Comparison of ENCODE assay signal across 9 mouse cellular contexts in genomic region chr1:42694290-42694664, GRCm38 (mm10). TPM values are rescaled to one million over a fixed set of nuclear protein-coding genes. Genes with fewer than 3 reads are reported as not detected.
DNase-seq lines count a peak whose midpoint lies in the region; ATAC-seq and TF ChIP-seq lines count a peak whose summit lies in the region.
"Had no signal": no experiment of that assay in that cellular context is flagged by ENCODE, and none has a peak within 500 bp of the region (broad histone marks: within the 10 kb centered on the region; RNA-seq: fewer than 3 reads in every experiment).

No protein-coding gene starts in this region.

- H3K9ac ChIP-seq in heart, embryonic 14.5 days (ENCODE audit: low read length): no peak overlapping the region; the same call in 1 of the 2 replicates
- no peak overlapping the region for H3K9ac ChIP-seq in intestine, embryonic 15.5 days
- H3K9ac ChIP-seq in limb, embryonic 15.5 days: 0 out of 2 replicates have a peak overlapping the region, but pooled peaks have one; percentile 1
- no peak overlapping the region for H3K9ac ChIP-seq in stomach, postnatal 0 days (ENCODE audit: low read length)

- peak overlapping the region; percentile 77 for H3K4me2 ChIP-seq in heart, embryonic 14.5 days (ENCODE audit: low read length)
- peak overlapping the region; percentile 59 for H3K4me2 ChIP-seq in intestine, embryonic 15.5 days (replicated peaks)
- H3K4me2 ChIP-seq in limb, embryonic 15.5 days: peak overlapping the region; percentile 64
- H3K4me2 ChIP-seq in stomach, postnatal 0 days (replicated peaks; ENCODE audit: low read depth): peak overlapping the region; percentile 52

- TF ChIP-seq CTCF in stomach, postnatal 0 days (IDR thresholded peaks at IDR 0.05; ENCODE audit: low read depth): no peak

- H3K27me3 ChIP-seq in heart, embryonic 14.5 days (ENCODE audit: control insufficient read depth, insufficient read depth, low read length): peaks cover 91% of the 10 kb centered on the region
- peaks cover 78% of the 10 kb centered on the region for H3K27me3 ChIP-seq in intestine, embryonic 15.5 days (replicated peaks)
- peaks cover 92% of the 10 kb centered on the region for H3K27me3 ChIP-seq in limb, embryonic 15.5 days
- peaks cover 34% of the 10 kb centered on the region for H3K27me3 ChIP-seq in stomach, postnatal 0 days (ENCODE audit: control insufficient read depth, insufficient read depth, low read length)
- H3K27me3 ChIP-seq: Patski had no signal

- peak overlapping the region; percentile 44 to 51 for H3K4me3 ChIP-seq in heart, embryonic 14.5 days (ENCODE audit: control insufficient read depth in 1 of 2, insufficient read depth in 1 of 2, low read depth in 1 of 2, low read length in 2 of 2)
- H3K4me3 ChIP-seq in intestine, embryonic 15.5 days (replicated peaks): peak overlapping the region; percentile 28
- peak overlapping the region; percentile 42 for H3K4me3 ChIP-seq in limb, embryonic 15.5 days
- peak overlapping the region; percentile 29 for H3K4me3 ChIP-seq in stomach, postnatal 0 days (ENCODE audit: low read depth, low read length)

- peaks cover 7 to 35% of the 10 kb centered on the region in 2 experiments; a peak in 3 of 4 replicates for H3K4me1 ChIP-seq in heart, embryonic 14.5 days (ENCODE audit: control insufficient read depth in 2 of 2, insufficient read depth in 2 of 2, low read length in 2 of 2)
- peaks cover 46% of the 10 kb centered on the region for H3K4me1 ChIP-seq in intestine, embryonic 15.5 days (replicated peaks)
- H3K4me1 ChIP-seq in limb, embryonic 15.5 days: peaks cover 50% of the 10 kb centered on the region
- H3K4me1 ChIP-seq in stomach, postnatal 0 days (replicated peaks; ENCODE audit: control insufficient read depth, insufficient read depth): no peaks in the 10 kb centered on the region; the same call in 1 of the 2 replicates

- no peaks in the 10 kb centered on the region for H3K9me3 ChIP-seq in heart, embryonic 14.5 days (ENCODE audit: control insufficient read depth, low read length)
- no peaks in the 10 kb centered on the region for H3K9me3 ChIP-seq in intestine, embryonic 15.5 days
- no peaks in the 10 kb centered on the region for H3K9me3 ChIP-seq in limb, embryonic 15.5 days
- no peaks in the 10 kb centered on the region for H3K9me3 ChIP-seq in stomach, postnatal 0 days (ENCODE audit: control insufficient read depth, low read length)

- WGBS in heart, embryonic 14.5 days: under 1% methylated on average over 20 of the region's 26 CpGs
- WGBS in intestine, embryonic 15.5 days: 0% methylated on average over 20 of the region's 26 CpGs
- under 1% methylated on average over 19 of the region's 26 CpGs for WGBS in limb, embryonic 15.5 days
- under 1% methylated on average over 25 of the region's 26 CpGs for WGBS in stomach, postnatal 0 days

- H3K36me3 ChIP-seq in heart, embryonic 14.5 days (ENCODE audit: control insufficient read depth, insufficient read depth, low read length): no peaks in the 10 kb centered on the region
- no peaks in the 10 kb centered on the region for H3K36me3 ChIP-seq in intestine, embryonic 15.5 days
- H3K36me3 ChIP-seq in limb, embryonic 15.5 days: no peaks in the 10 kb centered on the region
- H3K36me3 ChIP-seq in stomach, postnatal 0 days (ENCODE audit: control insufficient read depth, insufficient read depth, low read length): no peaks in the 10 kb centered on the region

- no peak for DNase-seq in heart, adult 9 months (ENCODE audit: low spot score in 2 of 2)
- peak; percentile 71 for DNase-seq in embryo, embryonic 9.5 days (ENCODE audit: extremely low spot score)
- DNase-seq in stomach, postnatal 0 days (ENCODE audit: low spot score): no peak
- DNase-seq in adrenal gland, adult 8-10 months: no peak
- no peak for DNase-seq in yolk sac, embryonic 10.5 days (ENCODE audit: low spot score)

- no peak overlapping the region for H3K27ac ChIP-seq in heart, embryonic 14.5 days (replicated peaks in 1 of 2; ENCODE audit: control insufficient read depth in 1 of 2, insufficient read depth in 1 of 2, low read depth in 2 of 2, low read length in 2 of 2)
- no peak overlapping the region for H3K27ac ChIP-seq in intestine, embryonic 15.5 days
- peak overlapping the region; percentile 72 for H3K27ac ChIP-seq in limb, embryonic 15.5 days
- no peak overlapping the region for H3K27ac ChIP-seq in stomach, postnatal 0 days (replicated peaks)

- ATAC-seq in heart, embryonic 14.5 days (ENCODE audit: insufficient number of reproducible peaks, insufficient read depth, low FRiP score, low read depth): no peak
- no peak for ATAC-seq in intestine, embryonic 15.5 days
- no peak for ATAC-seq in limb, embryonic 15.5 days (ENCODE audit: insufficient number of reproducible peaks, low FRiP score, low TSS enrichment, low read depth)
- ATAC-seq in stomach, postnatal 0 days (ENCODE audit: low FRiP score, low TSS enrichment): no peak

- no peak for TF ChIP-seq EP300 in stomach, postnatal 0 days (optimal IDR thresholded peaks at IDR 0.05)

RNA-seq across cellular contexts. Expression of gene Pou3f3, which starts 1.3 kb away (rescaled TPM):
- polyA plus RNA-seq in heart, embryonic 14.5 days (2014; fragmentation: Nextera tagmentation; extraction: Ambion mirVana): 0.03 TPM in 1 of 2 replicates, not detected in the other
- polyA plus RNA-seq in intestine, embryonic 15.5 days (2015; fragmentation: Nextera tagmentation; extraction: Ambion mirVana): 0.33 and 0.35 TPM in 2 replicates
- polyA plus RNA-seq in limb, embryonic 15.5 days (2015; fragmentation: Nextera tagmentation; extraction: Ambion mirVana): 0.47 and 0.86 TPM in 2 replicates
- polyA plus RNA-seq in stomach, postnatal 0 days (2015; fragmentation: Nextera tagmentation; extraction: Ambion mirVana): 0.02 TPM in 1 of 2 replicates, not detected in the other
- total RNA-seq in adrenal gland, adult 8-10 months (2022): under 1 TPM; 0.03 to 0.11 (median 0.08) TPM
